Mouse (Mus musculus) embryonic facial prominence, embryonic 12.5 days (tissue): ENCODE data around the gene Caskin1. TPM values are rescaled to one million over a fixed set of nuclear protein-coding genes. Genes with fewer than 3 reads are reported as not detected.

ENCODE experiments used
- ATAC-seq: fragments of 200-750 bp; cut with Nextera tagmentation; 2 replicates; pipeline ENCODE4 v1.8.0; 2017; ENCODE audit not compliant: insufficient number of reproducible peaks, insufficient read depth, low FRiP score, low TSS enrichment
- H3K27ac ChIP-seq: fragments of 300-500 bp; sonication (generic); 2 replicates; pipeline ENCODE4 v1.5.1; 2016; ENCODE audit warnings: mild to moderate bottlenecking
- H3K27me3 ChIP-seq: fragments of 300-500 bp; sonication (generic); 2 replicates; pipeline ENCODE4 v1.6.1; 2016; ENCODE audit warnings: mild to moderate bottlenecking, moderate library complexity
- H3K36me3 ChIP-seq: fragments of 300-500 bp; sonication (generic); 2 replicates; pipeline ENCODE4 v1.6.1; 2016; ENCODE audit warnings: mild to moderate bottlenecking
- H3K4me1 ChIP-seq: fragments of 300-500 bp; sonication (generic); 2 replicates; pipeline ENCODE4 v1.6.1; 2016
- H3K4me2 ChIP-seq: fragments of 300-500 bp; sonication (generic); replicated peaks from 2 replicates; pipeline ENCODE4 v1.6.1; 2016; ENCODE audit warnings: mild to moderate bottlenecking, moderate library complexity
- H3K4me3 ChIP-seq: fragments of 300-500 bp; sonication (generic); 2 replicates; pipeline ENCODE4 v1.5.1; 2016; ENCODE audit warnings: mild to moderate bottlenecking
- H3K9ac ChIP-seq: fragments of 300-500 bp; sonication (generic); 2 replicates; pipeline ENCODE4 v1.6.1; 2016; ENCODE audit warnings: mild to moderate bottlenecking, moderate library complexity
- H3K9me3 ChIP-seq: fragments of 300-500 bp; sonication (generic); 2 replicates; pipeline ENCODE4 v1.6.1; 2016; ENCODE audit warnings: mild to moderate bottlenecking, moderate library complexity
- WGBS: fragments of 180-500 bp; shearing (Covaris S2); methylation state at CpG from one replicate; pipeline ENCODE4 v1.1.7; 2016; 5-methylcytosine and 5-hydroxymethylcytosine counted together
- polyA plus RNA-seq: library from polyadenylated mRNA; unstranded; fragments of >200 nt; fragmentation: Nextera tagmentation; extraction: Ambion mirVana; gene quantifications from 2 replicates; pipeline ENCODE4 v1.2.1, GENCODE M21; 2016

Caskin1 gene
- polyA plus RNA-seq, 1 experiment from 2014 or later, result 7.5 TPM

DNA sequence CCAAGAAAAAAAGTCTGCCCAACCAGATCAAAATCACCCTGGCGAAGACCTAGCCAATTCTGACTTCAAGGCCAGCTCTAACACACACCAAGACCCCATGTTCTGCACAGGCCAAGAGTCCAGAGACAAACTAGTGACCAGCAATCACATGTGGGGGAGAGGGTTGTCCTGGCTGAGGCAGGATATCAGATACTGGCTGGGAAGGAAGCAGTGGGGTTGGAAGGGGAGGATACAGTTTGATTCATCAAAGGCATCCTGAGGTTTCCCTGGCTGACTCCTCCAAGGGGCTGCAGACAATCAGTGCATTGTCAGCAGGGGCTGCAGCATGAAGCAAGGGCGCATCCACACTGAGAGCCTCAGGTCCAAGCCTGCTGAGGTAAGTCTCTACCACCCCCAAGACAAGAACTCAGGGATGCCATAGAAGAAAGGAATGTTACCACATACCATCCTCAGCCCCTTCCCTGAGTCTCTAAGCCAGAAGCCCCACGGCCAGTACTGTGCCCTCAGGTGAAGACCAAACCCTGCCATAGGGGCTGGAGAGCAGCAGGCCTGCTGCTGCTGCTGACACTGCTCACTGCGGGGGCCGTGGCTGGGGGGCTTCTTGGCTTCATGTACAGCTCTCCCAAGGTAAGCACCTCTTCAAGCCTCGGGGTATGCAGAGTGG lies 14.7 kb upstream of the Caskin1 start, which contains the start of gene Bricd5:
Bricd5 (plus strand) TSS at position 273 of the 664 bp plus-strand sequence.
- Histone ChIP-seq H3K9me3 (no peaks in the 10 kb centered on the region), H3K4me3 (no peak within 1 kb of the TSS), H3K36me3 (peaks cover 48% of the 10 kb centered on the region), H3K4me2 (peak within 1 kb of the TSS; percentile 99; the same call in 1 of the 2 replicates), H3K27ac (0 out of 2 replicates have a peak within 1 kb of the TSS, but pooled peaks have one; percentile 20), H3K4me1 (peaks cover 34% of the 10 kb centered on the region), H3K9ac (no peak within 1 kb of the TSS; the same call in 1 of the 2 replicates), H3K27me3 (no peaks in the 10 kb centered on the region)
- no peak for ATAC-seq
- WGBS, result 63% methylated on average over 6 of the region's 6 CpGs

DNA sequence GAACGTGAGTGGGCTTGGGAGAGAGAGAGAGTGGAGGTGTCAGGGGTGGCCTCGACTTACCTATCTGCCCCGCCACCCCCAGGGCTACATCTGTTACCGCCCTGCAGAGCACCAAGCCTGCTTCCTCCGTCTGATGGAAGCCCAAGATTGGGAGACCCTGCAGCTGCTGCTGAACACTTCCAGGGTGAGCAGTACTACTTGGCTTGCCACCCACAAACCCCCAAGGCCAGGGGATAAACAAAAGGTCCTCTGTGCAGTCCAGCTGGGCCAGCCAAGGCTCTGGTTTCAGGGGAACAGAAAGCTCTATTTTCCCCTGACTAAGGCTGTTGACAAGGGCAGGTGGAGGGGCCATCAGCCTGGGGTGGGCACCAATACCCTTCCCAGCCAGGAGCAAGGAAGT lies 13.8 kb upstream of the Caskin1 start:
- no peaks in the 10 kb centered on the region for H3K27me3 ChIP-seq
- peaks cover 48% of the 10 kb centered on the region for H3K36me3 ChIP-seq
- no peak overlapping the region for H3K4me3 ChIP-seq
- peaks cover 34% of the 10 kb centered on the region for H3K4me1 ChIP-seq
- no peak overlapping the region for H3K9ac ChIP-seq
- WGBS, result 59% methylated on average over 5 of the region's 5 CpGs
- H3K4me2 ChIP-seq, result no peak overlapping the region
- no peaks in the 10 kb centered on the region for H3K9me3 ChIP-seq
- H3K27ac ChIP-seq, result 0 out of 2 replicates have a peak overlapping the region, but pooled peaks have one; percentile 20
- ATAC-seq, result no peak

DNA sequence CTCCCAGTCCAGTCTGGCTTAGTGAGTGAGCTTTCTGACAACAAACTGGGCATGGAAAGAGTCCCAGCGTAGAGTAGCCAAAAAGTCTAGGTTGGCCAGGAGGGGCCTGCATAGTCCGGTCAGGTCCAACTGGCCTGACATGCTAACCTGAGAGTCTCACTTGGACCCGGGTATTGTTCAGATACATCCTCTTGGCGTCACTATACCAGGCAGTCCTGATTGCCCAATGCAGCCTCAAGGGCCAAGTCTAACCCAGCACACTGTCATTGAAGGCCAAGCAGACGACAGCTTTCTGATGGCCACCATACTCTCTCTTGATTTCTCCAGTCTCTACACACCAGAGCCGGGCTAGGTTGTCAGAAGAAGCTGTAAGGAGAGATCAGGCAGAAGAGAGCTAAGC lies 12.8 kb upstream of the Caskin1 start:
- WGBS, result 87% methylated on average over 6 of the region's 6 CpGs
- Histone ChIP-seq H3K27me3 (no peaks in the 10 kb centered on the region), H3K4me1 (peaks cover 43% of the 10 kb centered on the region), H3K4me2 (no peak overlapping the region), H3K36me3 (peaks cover 48% of the 10 kb centered on the region), H3K27ac (no peak overlapping the region), H3K9ac (no peak overlapping the region), H3K9me3 (no peaks in the 10 kb centered on the region), H3K4me3 (no peak overlapping the region)
- ATAC-seq, result no peak

DNA sequence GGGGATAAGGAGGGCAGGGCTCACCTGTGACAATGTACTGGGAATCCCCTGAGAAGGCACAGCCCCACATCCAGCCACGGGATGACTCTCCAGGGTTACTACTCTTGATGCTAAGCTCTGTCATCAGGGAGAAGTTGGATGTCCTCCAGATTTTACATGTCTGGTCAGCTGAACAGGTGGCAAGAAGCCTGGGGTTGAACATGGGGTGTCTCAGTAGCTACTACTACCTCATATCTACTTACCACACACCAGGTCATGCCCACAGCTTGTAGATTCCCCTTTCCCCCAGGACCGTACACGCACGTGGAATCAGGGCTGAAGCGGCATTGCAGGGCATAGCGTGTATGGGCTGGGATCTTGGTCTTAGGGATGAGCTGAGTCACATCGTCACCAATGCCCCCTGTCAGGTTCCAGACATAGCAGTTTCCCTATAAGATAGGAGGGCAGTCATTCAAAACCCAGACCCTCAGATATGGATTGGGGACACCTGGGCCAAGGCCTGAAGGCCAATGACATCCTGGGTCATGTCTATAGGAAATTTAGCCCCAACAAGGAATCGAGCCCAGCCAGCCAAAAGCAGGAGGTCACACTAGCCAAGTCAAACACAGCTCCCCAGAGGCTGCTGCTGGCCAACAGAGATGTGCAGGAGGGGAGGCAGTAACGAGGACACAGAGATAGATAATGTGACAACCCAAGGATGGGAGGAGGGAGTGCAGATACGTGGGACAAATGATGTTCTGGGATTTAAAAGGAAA lies 12.2 kb upstream of the Caskin1 start:
- Histone ChIP-seq H3K4me1 (peaks cover 40% of the 10 kb centered on the region), H3K4me2 (no peak overlapping the region), H3K36me3 (peaks cover 48% of the 10 kb centered on the region), H3K27me3 (no peaks in the 10 kb centered on the region), H3K27ac (no peak overlapping the region), H3K9ac (no peak overlapping the region), H3K9me3 (no peaks in the 10 kb centered on the region), H3K4me3 (no peak overlapping the region)
- 92% methylated on average over 10 of the region's 10 CpGs for WGBS
- ATAC-seq, result no peak

DNA sequence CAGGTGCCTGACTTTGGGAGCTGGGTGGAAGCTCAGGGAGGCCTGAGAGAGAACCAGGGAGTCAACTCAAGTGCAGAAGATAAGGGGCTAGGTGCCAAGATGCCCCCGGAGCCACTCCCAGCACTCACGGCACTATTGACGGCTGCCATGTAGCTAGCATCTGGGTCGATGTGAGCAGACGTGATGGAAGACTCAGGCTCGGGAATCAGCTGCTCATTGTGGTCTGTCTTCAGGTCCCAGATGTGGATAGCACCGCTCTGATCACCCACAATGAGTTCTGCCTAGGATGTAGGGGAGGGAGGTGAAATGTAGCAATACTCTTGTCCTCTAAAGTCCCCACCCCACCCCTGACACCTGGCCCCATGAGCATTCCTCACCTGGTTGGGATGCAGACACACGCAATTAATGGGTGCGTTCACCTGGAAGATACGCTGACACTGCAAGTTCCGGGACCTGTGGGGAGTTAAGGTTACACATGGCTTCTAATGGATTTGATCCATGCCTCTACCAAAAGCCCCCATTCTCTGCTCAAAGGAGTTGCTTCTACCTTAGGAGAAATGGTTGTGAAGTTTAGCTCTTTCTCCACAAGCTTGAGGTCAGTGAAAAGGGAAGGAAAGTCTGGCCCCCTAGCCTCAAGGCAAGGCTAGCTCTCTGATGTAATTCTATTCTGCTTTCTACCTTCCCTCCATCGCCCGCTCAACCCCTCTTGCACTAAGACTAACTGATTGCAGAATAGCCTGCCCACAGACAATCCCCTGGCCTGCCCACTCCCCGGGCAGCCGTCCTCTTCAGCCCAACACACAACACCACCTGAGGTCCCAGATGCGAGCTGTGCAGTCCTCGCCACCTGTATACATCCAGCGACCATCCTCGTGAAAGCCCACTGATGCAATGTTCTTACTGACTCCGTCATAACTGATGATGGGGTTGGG lies 11.1 kb upstream of the Caskin1 start:
- Histone ChIP-seq H3K36me3 (peaks cover 48% of the 10 kb centered on the region), H3K27me3 (no peaks in the 10 kb centered on the region), H3K9ac (peak overlapping the region; percentile 73; the same call in 1 of the 2 replicates), H3K4me3 (no peak overlapping the region), H3K4me2 (peak overlapping the region; percentile 69), H3K27ac (no peak overlapping the region), H3K9me3 (no peaks in the 10 kb centered on the region), H3K4me1 (peaks cover 28% of the 10 kb centered on the region)
- WGBS, result 91% methylated on average over 20 of the region's 20 CpGs
- no peak for ATAC-seq

DNA sequence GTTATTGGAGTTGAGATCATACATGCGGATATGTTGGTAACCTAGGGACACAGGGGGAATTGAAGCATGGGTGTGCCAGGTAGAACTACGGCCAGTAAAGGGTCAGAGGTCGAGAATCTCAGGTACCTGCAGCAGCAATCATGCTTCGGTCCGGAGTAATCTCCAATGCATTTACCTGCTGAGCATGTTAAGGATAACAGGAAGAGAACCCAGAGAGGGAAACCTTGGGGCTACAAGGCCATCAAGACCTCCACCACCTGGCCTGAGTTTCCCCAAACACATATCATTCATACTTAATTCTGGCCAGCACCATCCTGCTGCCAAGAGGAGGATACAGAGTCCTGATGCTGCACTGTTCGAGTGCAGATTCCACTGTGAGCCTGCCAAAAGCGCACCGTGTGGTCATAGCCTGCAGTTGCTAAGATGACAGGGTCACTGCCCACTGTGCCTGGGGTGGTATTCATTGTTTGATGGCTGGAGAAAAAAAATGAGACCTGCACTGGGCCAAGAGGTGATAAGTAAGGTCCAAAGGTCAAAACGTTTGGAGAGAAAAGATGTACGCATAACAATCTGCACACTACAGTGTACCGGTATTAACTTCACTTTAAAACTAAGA lies 10.3 kb upstream of the Caskin1 start:
- 50% methylated on average over 11 of the region's 11 CpGs for whole genome bisulfite sequencing
- H3K27me3 ChIP-seq, result no peaks in the 10 kb centered on the region
- H3K4me3 ChIP-seq, result peak overlapping the region; percentile 74
- peak overlapping the region; percentile 97; the same call in 1 of the 2 replicates for H3K27ac ChIP-seq
- H3K36me3 ChIP-seq, result peaks cover 41% of the 10 kb centered on the region
- peak overlapping the region; percentile 73 for H3K9ac ChIP-seq
- no peaks in the 10 kb centered on the region for H3K9me3 ChIP-seq
- no peak for ATAC-seq
- H3K4me2 ChIP-seq, result peak overlapping the region; percentile 69
- peaks cover 21% of the 10 kb centered on the region for H3K4me1 ChIP-seq

DNA sequence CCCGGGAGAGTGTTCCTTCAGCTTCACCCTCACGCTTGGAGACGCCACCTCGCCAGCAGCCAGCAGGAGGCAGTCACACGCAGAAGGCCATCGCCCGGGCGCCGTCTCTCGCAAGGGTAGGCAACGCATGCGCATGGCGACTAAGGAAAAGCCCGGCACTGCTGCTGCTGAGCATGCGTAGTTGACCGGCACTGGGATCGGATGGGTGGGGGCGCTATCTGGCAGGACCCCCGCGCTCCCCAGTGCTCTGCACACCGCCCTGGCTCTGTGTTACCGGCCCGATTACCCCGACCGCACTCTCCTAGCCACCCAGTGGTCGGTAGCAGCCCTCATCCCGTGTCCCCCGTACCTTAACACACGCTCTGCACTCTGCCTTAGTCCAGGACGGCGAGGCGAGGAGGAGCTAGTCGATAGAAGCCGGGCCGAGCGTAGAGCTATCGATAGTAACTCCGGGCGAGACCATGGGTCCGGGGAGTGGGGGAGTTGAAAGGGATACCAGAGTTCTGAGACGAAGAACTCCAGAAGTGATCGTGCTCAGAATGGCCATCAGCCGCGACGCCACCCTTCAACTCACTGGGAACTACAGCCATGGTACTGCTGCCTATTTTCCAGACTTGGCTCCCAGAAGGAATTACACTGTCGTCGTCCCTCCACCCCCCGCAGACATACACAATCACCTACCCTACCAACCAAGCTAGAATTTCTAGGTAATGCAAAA lies 9.6 kb upstream of the Caskin1 start, which contains the start of gene Mlst8:
Mlst8 (minus strand) TSS at position 416 of the 718 bp plus-strand sequence.
- peak within 1 kb of the TSS; percentile 73 for H3K9ac ChIP-seq
- ATAC-seq, result peak; percentile 93
- no peaks in the 10 kb centered on the region for H3K27me3 ChIP-seq
- under 1% methylated on average over 48 of the region's 48 CpGs for WGBS
- no peaks in the 10 kb centered on the region for H3K9me3 ChIP-seq
- H3K4me3 ChIP-seq, result peak within 1 kb of the TSS; percentile 74
- peaks cover 19% of the 10 kb centered on the region for H3K4me1 ChIP-seq
- H3K27ac ChIP-seq, result peak within 1 kb of the TSS; percentile 97
- peak within 1 kb of the TSS; percentile 69 for H3K4me2 ChIP-seq
- H3K36me3 ChIP-seq, result peaks cover 35% of the 10 kb centered on the region

DNA sequence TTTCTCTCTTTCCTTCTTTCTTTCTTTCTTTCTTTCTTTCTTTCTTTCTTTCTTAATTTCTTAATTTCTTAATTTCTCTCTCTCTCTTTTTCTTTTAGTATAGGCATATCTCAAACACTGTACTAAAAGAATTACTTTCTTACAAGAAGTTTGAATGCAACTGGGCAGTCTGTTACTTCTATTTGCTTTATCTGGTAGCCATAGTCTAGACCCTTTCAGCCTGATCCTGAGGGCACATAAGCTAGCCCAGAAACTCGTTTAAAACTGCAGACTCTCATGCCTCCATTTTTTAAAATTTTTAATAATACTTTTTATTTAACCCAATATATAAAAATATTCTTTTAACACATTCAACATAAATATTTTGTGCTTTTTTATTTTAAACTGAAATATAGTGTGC lies 9.0 kb upstream of the Caskin1 start:
- no peak overlapping the region for H3K27ac ChIP-seq
- H3K4me2 ChIP-seq, result peak overlapping the region; percentile 69; the same call in 1 of the 2 replicates
- 31% methylated on average over 1 of the region's 1 CpGs for WGBS

DNA sequence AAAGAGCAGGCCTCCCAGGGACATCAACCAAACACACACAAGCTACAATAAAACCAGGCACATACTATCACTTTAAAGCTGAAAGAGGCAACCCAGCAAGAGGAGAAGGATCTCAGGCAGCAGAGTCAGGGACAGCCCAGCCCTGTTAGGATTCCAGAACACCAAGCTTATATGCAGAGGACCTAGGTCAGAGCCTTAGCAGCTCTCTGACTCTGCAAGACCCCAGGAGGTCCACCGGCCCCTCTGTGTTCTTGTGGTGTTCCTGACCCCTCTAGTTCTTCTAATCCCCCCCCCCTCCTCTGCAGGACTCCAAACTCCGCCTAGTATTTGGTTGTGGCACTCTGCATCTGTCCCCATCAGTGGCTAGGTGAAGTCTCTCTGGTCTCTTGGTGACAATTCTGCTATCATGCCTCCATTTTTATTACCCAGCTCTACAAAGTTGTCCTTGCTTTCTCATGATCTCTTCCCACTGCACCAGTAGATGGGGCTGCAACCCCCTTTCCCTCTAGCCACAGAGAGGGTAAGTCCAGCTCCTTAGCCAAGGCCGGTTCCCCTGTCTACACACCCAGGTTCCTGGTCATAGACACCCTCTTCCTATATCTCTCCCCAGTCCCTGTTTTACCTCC lies 8.1 kb upstream of the Caskin1 start:
- Histone ChIP-seq H3K36me3 (peaks cover 20% of the 10 kb centered on the region), H3K4me3 (no peak overlapping the region), H3K4me2 (peak overlapping the region; percentile 18; the same call in 1 of the 2 replicates), H3K9me3 (no peaks in the 10 kb centered on the region), H3K27ac (no peak overlapping the region), H3K27me3 (no peaks in the 10 kb centered on the region), H3K4me1 (peaks cover 19% of the 10 kb centered on the region), H3K9ac (peak overlapping the region; percentile 25; the same call in 1 of the 2 replicates)
- no peak for ATAC-seq
- 61% methylated on average over 3 of the region's 3 CpGs for WGBS

More for the DNA sequence above, 9.0 kb upstream of the Caskin1 start:
- no peaks in the 10 kb centered on the region for H3K27me3 ChIP-seq
- ATAC-seq, result no peak
- peak overlapping the region; percentile 74 for H3K4me3 ChIP-seq
- peaks cover 19% of the 10 kb centered on the region for H3K4me1 ChIP-seq
- H3K9me3 ChIP-seq, result no peaks in the 10 kb centered on the region
- H3K9ac ChIP-seq, result no peak overlapping the region
- H3K36me3 ChIP-seq, result peaks cover 29% of the 10 kb centered on the region
